Mouse (Mus musculus): ENCODE data around the gene Per1.
A peak's percentile ranks its signal among the peaks of the same experiment; 100 is the strongest.

Gene Per1

GRCm38 (mm10) chr11:69064259-69065133 is 30.5 kb upstream of the Per1 start:
- no peak for DNase-seq (ENCODE audit: low spot score)

- DNase-seq (ENCODE audit: low spot score), result no peak
Measured at GRCm38 (mm10) chr11:69065394-69065925, 29.6 kb upstream of the Per1 start.

- DNase-seq (ENCODE audit: low spot score), result no peak
Measured at GRCm38 (mm10) chr11:69066163-69066861, 28.7 kb upstream of the Per1 start.

GRCm38 (mm10) chr11:69066956-69067355 is 28.1 kb upstream of the Per1 start:
- DNase-seq (ENCODE audit: low spot score), result no peak

GRCm38 (mm10) chr11:69067601-69068000 is 27.4 kb upstream of the Per1 start:
- no peak for DNase-seq (ENCODE audit: low spot score)

- DNase-seq (ENCODE audit: low spot score), result no peak
Measured at GRCm38 (mm10) chr11:69070093-69070492, 24.9 kb upstream of the Per1 start.

GRCm38 (mm10) chr11:69070590-69071222 is 24.3 kb upstream of the Per1 start, which contains the start of gene Tmem107:
Gene Tmem107 (plus strand): TSS chr11:69070806.
- peak; percentile 82 for DNase-seq (ENCODE audit: low spot score)

- DNase-seq (ENCODE audit: low spot score), result no peak
Measured at GRCm38 (mm10) chr11:69071262-69071661, 23.8 kb upstream of the Per1 start.

- no peak for DNase-seq (ENCODE audit: low spot score)
Measured at GRCm38 (mm10) chr11:69072234-69072633, 22.8 kb upstream of the Per1 start.

GRCm38 (mm10) chr11:69072666-69073064 is 22.4 kb upstream of the Per1 start:
- no peak for DNase-seq (ENCODE audit: low spot score)

- no peak for DNase-seq (ENCODE audit: low spot score)
Measured at GRCm38 (mm10) chr11:69073065-69073888, 21.7 kb upstream of the Per1 start.

- no peak for DNase-seq (ENCODE audit: low spot score)
Measured at GRCm38 (mm10) chr11:69073951-69074775, 20.9 kb upstream of the Per1 start.

- DNase-seq (ENCODE audit: low spot score), result no peak
Measured at GRCm38 (mm10) chr11:69074776-69075069, 20.3 kb upstream of the Per1 start.

GRCm38 (mm10) chr11:69075764-69076479 is 19.1 kb upstream of the Per1 start:
- no peak for DNase-seq (ENCODE audit: low spot score)

GRCm38 (mm10) chr11:69076572-69076971 is 18.4 kb upstream of the Per1 start:
- no peak for DNase-seq (ENCODE audit: low spot score)

GRCm38 (mm10) chr11:69077316-69077715 is 17.7 kb upstream of the Per1 start:
- no peak for DNase-seq (ENCODE audit: low spot score)

- DNase-seq (ENCODE audit: low spot score), result no peak
Measured at GRCm38 (mm10) chr11:69078041-69078440, 17.0 kb upstream of the Per1 start.

- no peak for DNase-seq (ENCODE audit: low spot score)
Measured at GRCm38 (mm10) chr11:69078805-69079438, 16.1 kb upstream of the Per1 start.

- no peak for DNase-seq (ENCODE audit: low spot score)
Measured at GRCm38 (mm10) chr11:69080102-69080854, 14.7 kb upstream of the Per1 start.

All from urinary bladder, postnatal 10 days (tissue).